Comparison of ENCODE assay signal across 1 mouse cellular context in genomic region chr5:137528247-137528968, GRCm38 (mm10).
A peak's percentile ranks its signal among the peaks of the same experiment; 100 is the strongest.
TF ChIP-seq lines count a peak whose summit lies in the region.

No protein-coding gene starts in this region.

TF ChIP-seq in CH12.LX, 34 proteins besides CTCF, POLR2A, EP300 and RAD21:
- TF ChIP-seq POLR2AphosphoS2 (IDR thresholded peaks at IDR 0.05; ENCODE audit: low read depth, low read length) (0 out of 2 replicates have a peak, but pooled peaks have one; percentile 35), ZMIZ1 (IDR thresholded peaks at IDR 0.05; ENCODE audit: low read depth, low read length) (no peak), ZNF384 (IDR thresholded peaks at IDR 0.05; ENCODE audit: low read depth, low read length) (no peak)
